Mouse (Mus musculus): Measurements from ENCODE around the gene Flrt1. TPM values are rescaled to one million over a fixed set of nuclear protein-coding genes. Genes with fewer than 3 reads are reported as not detected.

The Flrt1 gene
- polyA plus RNA-seq, 1 experiment from 2014 or later: 1.1 TPM

- Histone ChIP-seq H3K4me1 (replicated peaks; ENCODE audit: control insufficient read depth, insufficient read depth, low read length) (peaks cover 15% of the 10 kb centered on the region), H3K4me2 (ENCODE audit: low read depth, low read length) (no peak overlapping the region), H3K36me3 (ENCODE audit: control insufficient read depth, insufficient read depth, low read length) (no peaks in the 10 kb centered on the region), H3K27me3 (ENCODE audit: control insufficient read depth, insufficient read depth, low read depth, low read length) (peaks cover 4% of the 10 kb centered on the region), H3K27ac (ENCODE audit: low read length) (no peak overlapping the region), H3K4me3 (ENCODE audit: low read length) (no peak overlapping the region), H3K9ac (ENCODE audit: low read length) (no peak overlapping the region), H3K9me3 (ENCODE audit: control insufficient read depth, low read length) (no peaks in the 10 kb centered on the region)
- WGBS: 41% methylated on average over 4 of the region's 4 CpGs
- ATAC-seq (ENCODE audit: low read depth): peak; percentile 53
Measured at GRCm38 (mm10) chr19:7122277-7122676, 16.7 kb upstream of the Flrt1 start.

GRCm38 (mm10) chr19:7121252-7121651, 15.7 kb upstream of the Flrt1 start:
- peaks cover 15% of the 10 kb centered on the region for H3K4me1 ChIP-seq (replicated peaks; ENCODE audit: control insufficient read depth, insufficient read depth, low read length)
- H3K4me3 ChIP-seq (ENCODE audit: low read length): no peak overlapping the region
- no peaks in the 10 kb centered on the region for H3K9me3 ChIP-seq (ENCODE audit: control insufficient read depth, low read length)
- H3K9ac ChIP-seq (ENCODE audit: low read length): peak overlapping the region; percentile 15; the same call in 1 of the 2 replicates
- H3K36me3 ChIP-seq (ENCODE audit: control insufficient read depth, insufficient read depth, low read length): no peaks in the 10 kb centered on the region
- WGBS: 45% methylated on average over 11 of the region's 11 CpGs
- H3K27me3 ChIP-seq (ENCODE audit: control insufficient read depth, insufficient read depth, low read depth, low read length): peaks cover 2% of the 10 kb centered on the region
- no peak for ATAC-seq (ENCODE audit: low read depth)
- no peak overlapping the region for H3K4me2 ChIP-seq (ENCODE audit: low read depth, low read length)
- H3K27ac ChIP-seq (ENCODE audit: low read length): no peak overlapping the region

GRCm38 (mm10) chr19:7117653-7118307, 12.3 kb upstream of the Flrt1 start:
- 54% methylated on average over 8 of the region's 8 CpGs for WGBS
- H3K27ac ChIP-seq (ENCODE audit: low read length): no peak overlapping the region
- no peak for ATAC-seq (ENCODE audit: low read depth)
- H3K4me3 ChIP-seq (ENCODE audit: low read length): no peak overlapping the region
- H3K36me3 ChIP-seq (ENCODE audit: control insufficient read depth, insufficient read depth, low read length): no peaks in the 10 kb centered on the region
- no peaks in the 10 kb centered on the region for H3K9me3 ChIP-seq (ENCODE audit: control insufficient read depth, low read length)
- H3K4me1 ChIP-seq (replicated peaks; ENCODE audit: control insufficient read depth, insufficient read depth, low read length): peaks cover 17% of the 10 kb centered on the region
- no peaks in the 10 kb centered on the region; the same call in 1 of the 2 replicates for H3K27me3 ChIP-seq (ENCODE audit: control insufficient read depth, insufficient read depth, low read depth, low read length)
- no peak overlapping the region for H3K9ac ChIP-seq (ENCODE audit: low read length)
- H3K4me2 ChIP-seq (ENCODE audit: low read depth, low read length): no peak overlapping the region

DNA sequence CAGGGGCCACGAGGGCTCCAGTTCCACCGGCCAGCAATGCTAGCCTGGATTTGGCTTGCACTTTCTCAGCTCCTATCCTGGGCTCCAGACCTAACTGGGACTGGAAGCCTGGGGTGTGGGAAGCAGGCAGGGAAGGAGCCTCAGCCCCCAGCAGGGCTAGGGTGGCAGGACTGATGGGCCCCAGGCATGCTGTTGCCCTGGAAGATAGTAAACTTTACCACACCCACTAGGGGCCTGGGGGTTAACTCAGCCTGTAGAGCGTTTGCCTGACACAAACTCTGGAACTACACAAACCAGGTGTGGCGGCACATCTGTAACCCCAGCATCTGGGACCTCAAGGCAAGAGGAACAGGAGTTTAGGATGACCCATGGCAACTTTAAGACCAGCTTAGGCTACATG, 11.6 kb upstream of the Flrt1 start:
- Histone ChIP-seq H3K4me1 (replicated peaks; ENCODE audit: control insufficient read depth, insufficient read depth, low read length) (peaks cover 11% of the 10 kb centered on the region), H3K4me2 (ENCODE audit: low read depth, low read length) (no peak overlapping the region), H3K27ac (ENCODE audit: low read length) (no peak overlapping the region), H3K27me3 (ENCODE audit: control insufficient read depth, insufficient read depth, low read depth, low read length) (no peaks in the 10 kb centered on the region; the same call in 1 of the 2 replicates), H3K9me3 (ENCODE audit: control insufficient read depth, low read length) (no peaks in the 10 kb centered on the region), H3K4me3 (ENCODE audit: low read length) (no peak overlapping the region), H3K9ac (ENCODE audit: low read length) (no peak overlapping the region), H3K36me3 (ENCODE audit: control insufficient read depth, insufficient read depth, low read length) (no peaks in the 10 kb centered on the region)
- 54% methylated on average over 4 of the region's 4 CpGs for WGBS
- no peak for ATAC-seq (ENCODE audit: low read depth)

DNA sequence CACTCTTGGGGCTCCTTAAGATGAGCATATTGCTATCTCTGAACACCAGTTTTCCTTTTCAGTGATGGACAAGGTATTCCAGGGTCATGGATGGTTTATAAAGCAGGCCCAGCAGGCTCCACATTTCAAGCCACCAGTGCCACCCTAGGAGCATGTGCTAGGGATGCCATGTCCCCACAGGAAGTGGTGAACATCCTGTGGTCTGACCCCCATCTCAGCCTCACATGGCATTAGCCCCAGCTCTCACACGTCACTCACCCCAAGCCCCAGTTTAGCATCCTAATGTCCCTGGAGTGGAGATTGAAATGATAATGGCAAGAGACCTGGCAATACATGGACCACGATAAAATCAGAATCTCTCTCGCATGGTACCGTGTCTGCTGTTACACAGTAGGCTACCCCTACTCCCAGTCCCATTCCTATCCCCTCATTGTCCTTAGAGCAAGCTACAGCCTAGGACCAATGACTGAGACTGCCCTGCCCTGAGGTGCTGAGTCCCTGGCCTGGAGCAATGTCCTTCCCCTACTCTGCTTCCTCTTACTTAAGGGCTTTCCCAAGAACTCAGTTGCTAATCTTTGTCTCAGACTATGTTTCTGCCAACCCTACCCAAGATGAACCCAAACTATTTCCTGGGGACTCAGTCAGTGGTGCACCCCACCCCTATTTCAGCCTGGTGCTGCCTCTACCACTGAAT, 10.7 kb upstream of the Flrt1 start:
- no peak for ATAC-seq (ENCODE audit: low read depth)
- H3K9me3 ChIP-seq (ENCODE audit: control insufficient read depth, low read length): no peaks in the 10 kb centered on the region
- H3K27ac ChIP-seq (ENCODE audit: low read length): no peak overlapping the region
- 78% methylated on average over 4 of the region's 4 CpGs for WGBS
- H3K9ac ChIP-seq (ENCODE audit: low read length): no peak overlapping the region
- no peak overlapping the region for H3K4me2 ChIP-seq (ENCODE audit: low read depth, low read length)
- no peak overlapping the region for H3K4me3 ChIP-seq (ENCODE audit: low read length)
- peaks cover 5% of the 10 kb centered on the region for H3K4me1 ChIP-seq (replicated peaks; ENCODE audit: control insufficient read depth, insufficient read depth, low read length)
- no peaks in the 10 kb centered on the region for H3K36me3 ChIP-seq (ENCODE audit: control insufficient read depth, insufficient read depth, low read length)
- no peaks in the 10 kb centered on the region; the same call in 1 of the 2 replicates for H3K27me3 ChIP-seq (ENCODE audit: control insufficient read depth, insufficient read depth, low read depth, low read length)

- Histone ChIP-seq H3K4me1 (replicated peaks; ENCODE audit: control insufficient read depth, insufficient read depth, low read length) (peaks cover 22% of the 10 kb centered on the region), H3K4me3 (ENCODE audit: low read length) (no peak overlapping the region)
Measured at GRCm38 (mm10) chr19:7113574-7113973, 8.0 kb upstream of the Flrt1 start.

GRCm38 (mm10) chr19:7112628-7113027, 7.1 kb upstream of the Flrt1 start:
- Histone ChIP-seq H3K27me3 (ENCODE audit: control insufficient read depth, insufficient read depth, low read depth, low read length) (no peaks in the 10 kb centered on the region), H3K9ac (ENCODE audit: low read length) (no peak overlapping the region), H3K27ac (ENCODE audit: low read length) (no peak overlapping the region), H3K9me3 (ENCODE audit: control insufficient read depth, low read length) (no peaks in the 10 kb centered on the region), H3K4me2 (ENCODE audit: low read depth, low read length) (no peak overlapping the region), H3K4me1 (replicated peaks; ENCODE audit: control insufficient read depth, insufficient read depth, low read length) (peaks cover 30% of the 10 kb centered on the region), H3K36me3 (ENCODE audit: control insufficient read depth, insufficient read depth, low read length) (no peaks in the 10 kb centered on the region), H3K4me3 (ENCODE audit: low read length) (no peak overlapping the region)
- 50% methylated on average over 3 of the region's 3 CpGs for WGBS
- no peak for ATAC-seq (ENCODE audit: low read depth)

More at GRCm38 (mm10) chr19:7113574-7113973, 8.0 kb upstream of the Flrt1 start:
- H3K27me3 ChIP-seq (ENCODE audit: control insufficient read depth, insufficient read depth, low read depth, low read length): no peaks in the 10 kb centered on the region; the same call in 1 of the 2 replicates
- no peaks in the 10 kb centered on the region for H3K36me3 ChIP-seq (ENCODE audit: control insufficient read depth, insufficient read depth, low read length)
- H3K4me2 ChIP-seq (ENCODE audit: low read depth, low read length): no peak overlapping the region
- H3K27ac ChIP-seq (ENCODE audit: low read length): no peak overlapping the region
- 39% methylated on average over 14 of the region's 14 CpGs for WGBS
- H3K9ac ChIP-seq (ENCODE audit: low read length): no peak overlapping the region
- no peaks in the 10 kb centered on the region for H3K9me3 ChIP-seq (ENCODE audit: control insufficient read depth, low read length)
- no peak for ATAC-seq (ENCODE audit: low read depth)

DNA sequence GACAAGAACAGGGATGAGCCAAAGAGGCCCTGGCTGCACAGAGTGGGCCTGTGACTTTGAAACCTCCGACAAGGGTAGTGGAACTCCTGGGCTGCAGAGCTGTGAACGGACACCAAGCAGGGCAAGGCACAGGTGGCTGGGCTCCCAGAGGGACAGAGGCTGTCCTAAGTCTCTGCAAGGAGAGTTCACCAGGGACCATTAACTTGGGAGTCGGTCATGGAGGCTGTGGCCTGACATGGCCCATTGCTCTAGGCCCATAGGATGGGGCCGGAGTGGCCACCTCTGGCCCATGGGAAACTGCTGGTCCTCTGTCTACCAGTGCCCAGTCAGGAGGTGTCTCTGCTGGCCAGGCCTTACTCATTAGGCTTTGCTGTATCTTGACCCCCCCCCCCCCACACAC, 6.2 kb upstream of the Flrt1 start:
- H3K4me3 ChIP-seq (ENCODE audit: low read length): no peak overlapping the region
- H3K27ac ChIP-seq (ENCODE audit: low read length): no peak overlapping the region
- 88% methylated on average over 4 of the region's 4 CpGs for WGBS
- H3K36me3 ChIP-seq (ENCODE audit: control insufficient read depth, insufficient read depth, low read length): no peaks in the 10 kb centered on the region
- no peak overlapping the region for H3K9ac ChIP-seq (ENCODE audit: low read length)
- no peak overlapping the region for H3K4me2 ChIP-seq (ENCODE audit: low read depth, low read length)
- no peaks in the 10 kb centered on the region for H3K27me3 ChIP-seq (ENCODE audit: control insufficient read depth, insufficient read depth, low read depth, low read length)
- H3K9me3 ChIP-seq (ENCODE audit: control insufficient read depth, low read length): no peaks in the 10 kb centered on the region
- peaks cover 33% of the 10 kb centered on the region for H3K4me1 ChIP-seq (replicated peaks; ENCODE audit: control insufficient read depth, insufficient read depth, low read length)
- no peak for ATAC-seq (ENCODE audit: low read depth)

GRCm38 (mm10) chr19:7111309-7111708, 5.8 kb upstream of the Flrt1 start:
- 86% methylated on average over 6 of the region's 6 CpGs for WGBS
- ATAC-seq (ENCODE audit: low read depth): no peak
- no peaks in the 10 kb centered on the region for H3K9me3 ChIP-seq (ENCODE audit: control insufficient read depth, low read length)
- H3K27me3 ChIP-seq (ENCODE audit: control insufficient read depth, insufficient read depth, low read depth, low read length): no peaks in the 10 kb centered on the region
- H3K9ac ChIP-seq (ENCODE audit: low read length): no peak overlapping the region
- H3K4me1 ChIP-seq (replicated peaks; ENCODE audit: control insufficient read depth, insufficient read depth, low read length): peaks cover 33% of the 10 kb centered on the region
- H3K27ac ChIP-seq (ENCODE audit: low read length): no peak overlapping the region
- H3K36me3 ChIP-seq (ENCODE audit: control insufficient read depth, insufficient read depth, low read length): no peaks in the 10 kb centered on the region
- H3K4me2 ChIP-seq (ENCODE audit: low read depth, low read length): no peak overlapping the region
- H3K4me3 ChIP-seq (ENCODE audit: low read length): no peak overlapping the region

Data from lung, embryonic 16.5 days (tissue).